Mouse (Mus musculus): ENCODE measurements at regions not wholly inside any gene's neighbourhood (a gene's known extent, or its start where the extent isn't known, plus 50 kb on each side); places are given as distances from the start of the nearest gene placed in this dataset.

GRCm38 (mm10) chr4:81023436-81023983 lies 113.1 kb downstream of the Lurap1l start:
- Histone ChIP-seq H3K27me3 (ENCODE audit: control insufficient read depth in 1 of 2, insufficient read depth in 2 of 2, low read length in 2 of 2) (no peaks in the 10 kb centered on the region), H3K36me3 (ENCODE audit: control insufficient read depth in 1 of 2, insufficient read depth in 2 of 2, low read length in 2 of 2) (no peaks in the 10 kb centered on the region), H3K79me2 (ENCODE audit: control insufficient read depth, insufficient read depth, low read length, poor library complexity) (no peaks in the 10 kb centered on the region), H3K9me3 (replicated peaks; ENCODE audit: insufficient read depth, low read length) (no peaks in the 10 kb centered on the region), H3K4me1 (ENCODE audit: control insufficient read depth in 1 of 2, insufficient read depth in 2 of 2, low read length in 2 of 2) (no peaks in the 10 kb centered on the region), H3K27ac (ENCODE audit: control insufficient read depth, low read depth, low read length) (no peak overlapping the region), H3K4me3 (ENCODE audit: control insufficient read depth in 1 of 2, insufficient read depth in 1 of 2, low read depth in 2 of 2, low read length in 2 of 2) (no peak overlapping the region), H3K9ac (ENCODE audit: control insufficient read depth, low read depth, low read length, poor library complexity, severe bottlenecking) (no peak overlapping the region)
- no peak for TF ChIP-seq POLR2AphosphoS2 (IDR thresholded peaks at IDR 0.05; ENCODE audit: low read length)
- TF ChIP-seq MAZ (IDR thresholded peaks at IDR 0.05; ENCODE audit: low read depth, low read length): no peak
- TF ChIP-seq NELFE (IDR thresholded peaks at IDR 0.05; ENCODE audit: low read depth, low read length): no peak
- TF ChIP-seq ZMIZ1 (IDR thresholded peaks at IDR 0.05; ENCODE audit: low read depth, low read length): no peak
- TF ChIP-seq GATA1 (IDR thresholded peaks at IDR 0.05; ENCODE audit: low read depth, low read length): no peak
- TF ChIP-seq EP300 (IDR thresholded peaks at IDR 0.05; ENCODE audit: low read depth in 1 of 2, low read length in 2 of 2): no peak
- TF ChIP-seq MXI1 (IDR thresholded peaks at IDR 0.05; ENCODE audit: low read depth, low read length): no peak
- TF ChIP-seq USF1 (IDR thresholded peaks at IDR 0.05; ENCODE audit: low read depth, low read length): no peak
- TF ChIP-seq SMC3 (IDR thresholded peaks at IDR 0.05; ENCODE audit: low read depth, low read length): no peak
- TF ChIP-seq CTCF (IDR thresholded peaks at IDR 0.05 in 2 of 3, conservative IDR thresholded peaks at IDR 0.05 in 1 of 3; ENCODE audit: control insufficient read depth in 1 of 3, insufficient read depth in 1 of 3, low read depth in 2 of 3, low read length in 3 of 3, poor library complexity in 1 of 3, severe bottlenecking in 1 of 3): no peak
- no peak for TF ChIP-seq CHD1 (IDR thresholded peaks at IDR 0.05; ENCODE audit: low read depth, low read length)
- no peak for TF ChIP-seq MYB (IDR thresholded peaks at IDR 0.05; ENCODE audit: low read depth, low read length)
- TF ChIP-seq SIN3A (IDR thresholded peaks at IDR 0.05; ENCODE audit: low read length): no peak
- TF ChIP-seq USF2 (IDR thresholded peaks at IDR 0.05; ENCODE audit: borderline replicate concordance in 1 of 2, insufficient read depth in 1 of 2, low read depth in 1 of 2, low read length in 2 of 2): no peak
- no peak for TF ChIP-seq ZKSCAN1 (IDR thresholded peaks at IDR 0.05; ENCODE audit: low read depth, low read length)
- no peak for DNase-seq (ENCODE audit: low read depth, low spot score)

- Histone ChIP-seq H3K9ac (ENCODE audit: control insufficient read depth, low read depth, low read length, poor library complexity, severe bottlenecking) (no peak overlapping the region), H3K79me2 (ENCODE audit: control insufficient read depth, insufficient read depth, low read length, poor library complexity) (no peaks in the 10 kb centered on the region), H3K27me3 (ENCODE audit: control insufficient read depth in 1 of 2, insufficient read depth in 2 of 2, low read length in 2 of 2) (no peaks in the 10 kb centered on the region), H3K4me1 (ENCODE audit: control insufficient read depth in 1 of 2, insufficient read depth in 2 of 2, low read length in 2 of 2) (no peaks in the 10 kb centered on the region), H3K9me3 (replicated peaks; ENCODE audit: insufficient read depth, low read length) (no peaks in the 10 kb centered on the region), H3K27ac (ENCODE audit: control insufficient read depth, low read depth, low read length) (no peak overlapping the region), H3K36me3 (ENCODE audit: control insufficient read depth in 1 of 2, insufficient read depth in 2 of 2, low read length in 2 of 2) (no peaks in the 10 kb centered on the region), H3K4me3 (ENCODE audit: control insufficient read depth in 1 of 2, insufficient read depth in 1 of 2, low read depth in 2 of 2, low read length in 2 of 2) (no peak overlapping the region)
- no peak for TF ChIP-seq ZC3H11A (IDR thresholded peaks at IDR 0.05; ENCODE audit: low read depth, low read length)
- TF ChIP-seq ZMIZ1 (IDR thresholded peaks at IDR 0.05; ENCODE audit: low read depth, low read length): no peak
- TF ChIP-seq CHD1 (IDR thresholded peaks at IDR 0.05; ENCODE audit: low read depth, low read length): no peak
- no peak for TF ChIP-seq ETS1 (IDR thresholded peaks at IDR 0.05; ENCODE audit: low read depth, low read length)
- TF ChIP-seq HCFC1 (IDR thresholded peaks at IDR 0.05; ENCODE audit: low read depth, low read length): no peak
- no peak for TF ChIP-seq UBTF (IDR thresholded peaks at IDR 0.05; ENCODE audit: borderline replicate concordance, insufficient read depth, low read depth, low read length)
- no peak for DNase-seq (ENCODE audit: low read depth, low spot score)
Measured at GRCm38 (mm10) chr4:81027558-81027957, 117.1 kb downstream of the Lurap1l start.

Data from MEL (cell line).